Comparison of ENCODE assay signal across 9 mouse cellular contexts in genomic region chr4:119008476-119008875, GRCm38 (mm10). TPM values are rescaled to one million over a fixed set of nuclear protein-coding genes. Genes with fewer than 3 reads are reported as not detected.
DNase-seq lines count a peak whose midpoint lies in the region; ATAC-seq lines count a peak whose summit lies in the region.
"Had no signal": no experiment of that assay in that cellular context is flagged by ENCODE, and none has a peak within 500 bp of the region (broad histone marks: within the 10 kb centered on the region; RNA-seq: fewer than 3 reads in every experiment).

No protein-coding gene starts in this region.

- 39% methylated on average over 6 of the region's 6 CpGs for WGBS in limb, embryonic 13.5 days
- 41% methylated on average over 6 of the region's 6 CpGs for WGBS in limb, embryonic 10.5 days
- 20% methylated on average over 6 of the region's 6 CpGs for WGBS in embryonic facial prominence, embryonic 10.5 days
- WGBS in kidney, embryonic 15.5 days = 42% methylated on average over 6 of the region's 6 CpGs

- no peak overlapping the region for H3K4me2 ChIP-seq in limb, embryonic 13.5 days (replicated peaks)
- no peak overlapping the region for H3K4me2 ChIP-seq in kidney, embryonic 15.5 days

- peaks cover 18% of the 10 kb centered on the region for H3K4me1 ChIP-seq in limb, embryonic 13.5 days
- peaks cover 10% of the 10 kb centered on the region for H3K4me1 ChIP-seq in limb, embryonic 10.5 days
- peaks cover 36% of the 10 kb centered on the region for H3K4me1 ChIP-seq in embryonic facial prominence, embryonic 10.5 days
- H3K4me1 ChIP-seq in kidney, embryonic 15.5 days = peaks cover 14% of the 10 kb centered on the region

- H3K9ac ChIP-seq in limb, embryonic 13.5 days = no peak overlapping the region; the same call in 1 of the 2 replicates
- H3K9ac ChIP-seq in kidney, embryonic 15.5 days = no peak overlapping the region

- H3K36me3 ChIP-seq in limb, embryonic 13.5 days = no peaks in the 10 kb centered on the region
- no peaks in the 10 kb centered on the region for H3K36me3 ChIP-seq in limb, embryonic 10.5 days
- H3K36me3 ChIP-seq in embryonic facial prominence, embryonic 10.5 days (replicated peaks) = no peaks in the 10 kb centered on the region
- H3K36me3 ChIP-seq in kidney, embryonic 15.5 days = no peaks in the 10 kb centered on the region

- peak; percentile 40 for DNase-seq in adrenal gland, adult 2 months
- no peak for DNase-seq in adrenal gland, adult 8-10 months
- DNase-seq in limb, embryonic 10.5 days (ENCODE audit: low spot score) = no peak
- DNase-seq in embryonic facial prominence, embryonic 10.5 days (ENCODE audit: low spot score) = no peak
- DNase-seq in thymus, postnatal 0 days (ENCODE audit: low spot score) = no peak

- H3K27ac ChIP-seq in limb, embryonic 13.5 days = peak overlapping the region; percentile 28; the same call in 1 of the 2 replicates
- H3K27ac ChIP-seq in limb, embryonic 10.5 days = no peak overlapping the region
- peak overlapping the region; percentile 61 for H3K27ac ChIP-seq in embryonic facial prominence, embryonic 10.5 days (replicated peaks)
- H3K27ac ChIP-seq in kidney, embryonic 15.5 days = peak overlapping the region; percentile 45; the same call in 1 of the 2 replicates

- no peak overlapping the region for H3K4me3 ChIP-seq in limb, embryonic 13.5 days
- no peak overlapping the region for H3K4me3 ChIP-seq in limb, embryonic 10.5 days
- H3K4me3 ChIP-seq in embryonic facial prominence, embryonic 10.5 days = no peak overlapping the region
- no peak overlapping the region for H3K4me3 ChIP-seq in kidney, embryonic 15.5 days (replicated peaks)

- no peak for ATAC-seq in limb, embryonic 13.5 days (ENCODE audit: low FRiP score, low read depth)
- 0 out of 2 replicates have a peak, but pooled peaks have one; percentile 29 for ATAC-seq in kidney, embryonic 15.5 days (replicated peaks; ENCODE audit: low FRiP score)
- ATAC-seq in CD4-positive, CD25-positive, alpha-beta regulatory T cell, adult 4 months = no peak

- no peaks in the 10 kb centered on the region for H3K9me3 ChIP-seq in limb, embryonic 13.5 days
- H3K9me3 ChIP-seq in limb, embryonic 10.5 days (replicated peaks) = no peaks in the 10 kb centered on the region
- no peaks in the 10 kb centered on the region for H3K9me3 ChIP-seq in embryonic facial prominence, embryonic 10.5 days
- H3K9me3 ChIP-seq in kidney, embryonic 15.5 days (replicated peaks) = no peaks in the 10 kb centered on the region

- H3K27me3 ChIP-seq in limb, embryonic 13.5 days = no peaks in the 10 kb centered on the region
- no peaks in the 10 kb centered on the region for H3K27me3 ChIP-seq in limb, embryonic 10.5 days (ENCODE audit: low read depth, poor library complexity, severe bottlenecking)
- no peaks in the 10 kb centered on the region for H3K27me3 ChIP-seq in embryonic facial prominence, embryonic 10.5 days (replicated peaks; ENCODE audit: low read depth, poor library complexity, severe bottlenecking)
- no peaks in the 10 kb centered on the region for H3K27me3 ChIP-seq in kidney, embryonic 15.5 days

RNA-seq across cellular contexts. Expression of gene Lao1, which starts 47.1 kb away (rescaled TPM):
- under 1 TPM in 1 of 2 experiments, not detected in 1; 0.12 TPM for total RNA-seq in adrenal gland, adult 2 months (2021)
- not detected in 2 replicates for polyA plus RNA-seq in adrenal gland, adult 2 months (2012; rRNA removed)
- not detected for total RNA-seq in adrenal gland, adult 8-10 months (2022)
- not detected in 2 replicates for polyA plus RNA-seq in limb, embryonic 13.5 days (2015; fragmentation: Nextera tagmentation; extraction: Ambion mirVana)
- not detected in 2 replicates for polyA plus RNA-seq in limb, embryonic 10.5 days (2016; fragmentation: Nextera tagmentation; extraction: Ambion mirVana)
- not detected in 2 replicates for polyA plus RNA-seq in embryonic facial prominence, embryonic 10.5 days (2016; fragmentation: Nextera tagmentation; extraction: Ambion mirVana)
- not detected in 2 replicates for polyA plus RNA-seq in kidney, embryonic 15.5 days (2015; fragmentation: Nextera tagmentation; extraction: Ambion mirVana)
- polyA plus RNA-seq in thymus, postnatal 0 days (2015; fragmentation: Nextera tagmentation; extraction: Ambion mirVana) = 0.05 and 0.10 TPM in 2 replicates
- not detected for polyA plus RNA-seq in CD4-positive, CD25-positive, alpha-beta regulatory T cell, adult 4 months (2017; shearing (Covaris generic))
- polyA plus RNA-seq: neural tube, embryonic 14.5 days had no signal
